7 mouse cellular contexts compared by ENCODE assay signal in genomic region chr17:34197904-34198520, GRCm38 (mm10). TPM values are rescaled to one million over a fixed set of nuclear protein-coding genes. Genes with fewer than 3 reads are reported as not detected.
DNase-seq lines count a peak whose midpoint lies in the region; ATAC-seq and TF ChIP-seq lines count a peak whose summit lies in the region.

No protein-coding gene starts in this region.

- peak overlapping the region; percentile 67 to 93 for H3K4me3 ChIP-seq in MEL (ENCODE audit: control insufficient read depth in 1 of 2, insufficient read depth in 1 of 2, low read depth in 2 of 2, low read length in 2 of 2)
- peak overlapping the region; percentile 81 for H3K4me3 ChIP-seq in bone marrow, adult 2 months (replicated peaks; ENCODE audit: control insufficient read depth, low read depth, low read length)
- peak overlapping the region; percentile 28 for H3K4me3 ChIP-seq in heart, embryonic 11.5 days (ENCODE audit: low read depth, low read length)
- peak overlapping the region; percentile 89 for H3K4me3 ChIP-seq in spleen, adult 2 months (ENCODE audit: extremely low read depth, insufficient read depth, insufficient read length)

- H3K27me3 ChIP-seq in MEL (ENCODE audit: control insufficient read depth in 1 of 2, insufficient read depth in 2 of 2, low read length in 2 of 2), result no peaks in the 10 kb centered on the region
- peaks cover 80% of the 10 kb centered on the region for H3K27me3 ChIP-seq in heart, embryonic 11.5 days (ENCODE audit: control insufficient read depth, insufficient read depth, low read length)
- no peaks in the 10 kb centered on the region for H3K27me3 ChIP-seq in spleen, adult 2 months (ENCODE audit: control insufficient read depth, insufficient read depth, low read length)

- H3K27ac ChIP-seq in MEL (ENCODE audit: control insufficient read depth, low read depth, low read length), result peak overlapping the region; percentile 59
- H3K27ac ChIP-seq in bone marrow, adult 2 months (ENCODE audit: control insufficient read depth, insufficient read depth, low read depth, low read length, poor library complexity), result peak overlapping the region; percentile 84
- H3K27ac ChIP-seq in heart, embryonic 11.5 days (ENCODE audit: low read depth, low read length), result no peak overlapping the region
- peak overlapping the region; percentile 91 for H3K27ac ChIP-seq in spleen, adult 2 months (ENCODE audit: insufficient read depth, low read length)

- H3K4me1 ChIP-seq in MEL (ENCODE audit: control insufficient read depth in 1 of 2, insufficient read depth in 2 of 2, low read length in 2 of 2), result peaks cover 11 to 14% of the 10 kb centered on the region in 2 experiments
- H3K4me1 ChIP-seq in bone marrow, adult 2 months (ENCODE audit: control insufficient read depth, insufficient read depth, low read length), result peaks cover 2% of the 10 kb centered on the region; the same call in 1 of the 2 replicates
- H3K4me1 ChIP-seq in heart, embryonic 11.5 days (ENCODE audit: control insufficient read depth, insufficient read depth, low read length), result peaks cover 2% of the 10 kb centered on the region; the same call in 1 of the 2 replicates
- H3K4me1 ChIP-seq in spleen, adult 2 months (ENCODE audit: control insufficient read depth, insufficient read depth, insufficient read length), result peaks cover 13% of the 10 kb centered on the region

- ATAC-seq in heart, embryonic 11.5 days (replicated peaks; ENCODE audit: insufficient number of reproducible peaks, low FRiP score, low TSS enrichment), result no peak
- ATAC-seq in frontal cortex, adult (ENCODE audit: low TSS enrichment), result no peak

- H3K4me2 ChIP-seq in heart, embryonic 11.5 days, result peak overlapping the region; percentile 72

- TF ChIP-seq CTCF in MEL (IDR thresholded peaks at IDR 0.05 in 2 of 3, conservative IDR thresholded peaks at IDR 0.05 in 1 of 3; ENCODE audit: control insufficient read depth in 1 of 3, insufficient read depth in 1 of 3, low read depth in 2 of 3, low read length in 3 of 3, poor library complexity in 1 of 3, severe bottlenecking in 1 of 3), result no peak
- TF ChIP-seq CTCF in bone marrow, adult 2 months (IDR thresholded peaks at IDR 0.05; ENCODE audit: control insufficient read depth, insufficient read depth, low read length), result no peak
- no peak for TF ChIP-seq CTCF in spleen, adult 2 months (IDR thresholded peaks at IDR 0.05; ENCODE audit: extremely low read depth, insufficient read depth, insufficient read length, insufficient replicate concordance)

- TF ChIP-seq EP300 in MEL (IDR thresholded peaks at IDR 0.05; ENCODE audit: low read depth in 1 of 2, low read length in 2 of 2), result no peak

- peak; percentile 81 for DNase-seq in MEL (ENCODE audit: low read depth, low spot score)
- DNase-seq in kidney, adult 9 months, result peak; percentile 66
- DNase-seq in lung, postnatal 10 days, result peak; percentile 80
- peak; percentile 74 to 84 for DNase-seq in spleen, adult 2 months (ENCODE audit: low read depth in 1 of 2, low spot score in 2 of 2)

- peaks cover 15% of the 10 kb centered on the region for H3K79me2 ChIP-seq in MEL (ENCODE audit: control insufficient read depth, insufficient read depth, low read length, poor library complexity)

- 0 out of 4 replicates have a peak, but pooled peaks of 1 of the 2 experiments have one; percentile 54 for TF ChIP-seq POLR2A in MEL (IDR thresholded peaks at IDR 0.05; ENCODE audit: control insufficient read depth in 1 of 2, insufficient read depth in 1 of 2, low read depth in 1 of 2, low read length in 2 of 2, poor library complexity in 1 of 2)
- peak; percentile 68; the same call in 1 of the 2 replicates for TF ChIP-seq POLR2A in bone marrow, adult 2 months (IDR thresholded peaks at IDR 0.05; ENCODE audit: borderline replicate concordance, control insufficient read depth, low read depth, low read length)
- peak; percentile 79 for TF ChIP-seq POLR2A in spleen, adult 2 months (IDR thresholded peaks at IDR 0.05; ENCODE audit: low read depth, low read length)

- TF ChIP-seq RAD21 in MEL (IDR thresholded peaks at IDR 0.05; ENCODE audit: low read depth, low read length), result no peak

- H3K9me3 ChIP-seq in MEL (replicated peaks; ENCODE audit: insufficient read depth, low read length), result no peaks in the 10 kb centered on the region
- H3K9me3 ChIP-seq in heart, embryonic 11.5 days (replicated peaks; ENCODE audit: control insufficient read depth, low read length), result no peaks in the 10 kb centered on the region

- WGBS in bone marrow, adult 2 months, result under 1% methylated on average over 32 of the region's 32 CpGs
- WGBS in heart, embryonic 11.5 days (ENCODE audit: insufficient replicate concordance), result 2% methylated on average over 32 of the region's 32 CpGs
- 1% methylated on average over 32 of the region's 32 CpGs for WGBS in spleen, adult 2 months

- H3K36me3 ChIP-seq in MEL (ENCODE audit: control insufficient read depth in 1 of 2, insufficient read depth in 2 of 2, low read length in 2 of 2), result peaks cover 0 to 5% of the 10 kb centered on the region in 2 experiments; a peak in 1 of 4 replicates
- H3K36me3 ChIP-seq in heart, embryonic 11.5 days (ENCODE audit: control insufficient read depth, insufficient read depth, low read length), result no peaks in the 10 kb centered on the region
- H3K36me3 ChIP-seq in spleen, adult 2 months (ENCODE audit: control insufficient read depth, insufficient read depth, low read length), result peaks cover 28% of the 10 kb centered on the region

- peak overlapping the region; percentile 88 for H3K9ac ChIP-seq in MEL (ENCODE audit: control insufficient read depth, low read depth, low read length, poor library complexity, severe bottlenecking)
- H3K9ac ChIP-seq in heart, embryonic 11.5 days (ENCODE audit: low read depth, low read length), result no peak overlapping the region

TF ChIP-seq in MEL, 35 proteins besides CTCF, POLR2A, EP300 and RAD21:
- no peak for TF ChIP-seq MEF2A (IDR thresholded peaks at IDR 0.05; ENCODE audit: extremely low read depth, insufficient replicate concordance, low read depth, low read length, poor library complexity, severe bottlenecking)
- TF ChIP-seq CHD1 (IDR thresholded peaks at IDR 0.05; ENCODE audit: low read depth, low read length), result 0 out of 2 replicates have a peak, but pooled peaks have one; percentile 66
- TF ChIP-seq ZC3H11A (IDR thresholded peaks at IDR 0.05; ENCODE audit: low read depth, low read length), result no peak
- TF ChIP-seq RCOR1 (IDR thresholded peaks at IDR 0.05; ENCODE audit: low read depth, low read length), result no peak
- TF ChIP-seq NELFE (IDR thresholded peaks at IDR 0.05; ENCODE audit: low read depth, low read length), result peak; percentile 20; the same call in 1 of the 2 replicates
- 0 out of 2 replicates have a peak, but pooled peaks have one; percentile 8 for TF ChIP-seq TCF12 (IDR thresholded peaks at IDR 0.05; ENCODE audit: low read depth, low read length)
- 0 out of 2 replicates have a peak, but pooled peaks have one; percentile 5 for TF ChIP-seq TBP (IDR thresholded peaks at IDR 0.05; ENCODE audit: low read depth, low read length)
- TF ChIP-seq ETS1 (IDR thresholded peaks at IDR 0.05; ENCODE audit: low read depth, low read length), result peak; percentile 80
- peak; percentile 29; the same call in 1 of the 2 replicates for TF ChIP-seq MXI1 (IDR thresholded peaks at IDR 0.05; ENCODE audit: low read depth, low read length)
- TF ChIP-seq MYC (IDR thresholded peaks at IDR 0.05; ENCODE audit: low read depth, low read length), result no peak

RNA-seq across cellular contexts. Expression of gene Psmb8, which starts 0.5 kb away (rescaled TPM):
- total RNA-seq in MEL (2012; rRNA removed), result 129 and 144 TPM in 2 replicates
- 100 to 1,000 TPM in 1 of 2 experiments, not detected in 1; 133 TPM for polyA plus RNA-seq in MEL (2012; ENCODE audit: insufficient read depth in 1 of 2, insufficient read length in 2 of 2, low read depth in 1 of 2, low replicate concordance in 2 of 2, missing spikeins in 1 of 2)
- 35.3 and 68.8 TPM in 2 replicates for polyA plus RNA-seq in bone marrow, adult 2 months (2011; ENCODE audit: insufficient read depth, insufficient read length, low replicate concordance, missing spikeins)
- 1.5 and 2.5 TPM in 2 replicates for polyA plus RNA-seq in heart, embryonic 11.5 days (2014; fragmentation: Nextera tagmentation; extraction: Ambion mirVana)
- 260 and 307 TPM in 2 replicates for polyA plus RNA-seq in spleen, adult 2 months (2012; rRNA removed)

RNA-seq across cellular contexts. Expression of gene Tap2, which starts 5.3 kb away (rescaled TPM):
- total RNA-seq in MEL (2012; rRNA removed), result 40.3 and 48.5 TPM in 2 replicates
- 10 to 100 TPM in 1 of 2 experiments, not detected in 1; 63.0 TPM for polyA plus RNA-seq in MEL (2012; ENCODE audit: insufficient read depth in 1 of 2, insufficient read length in 2 of 2, low read depth in 1 of 2, low replicate concordance in 2 of 2, missing spikeins in 1 of 2)
- 50.7 and 54.8 TPM in 2 replicates for polyA plus RNA-seq in bone marrow, adult 2 months (2011; ENCODE audit: insufficient read depth, insufficient read length, low replicate concordance, missing spikeins)
- polyA plus RNA-seq in heart, embryonic 11.5 days (2014; fragmentation: Nextera tagmentation; extraction: Ambion mirVana), result 0.44 and 1.4 TPM in 2 replicates
- polyA plus RNA-seq in spleen, adult 2 months (2012; rRNA removed), result 83.0 and 111 TPM in 2 replicates

RNA-seq across cellular contexts. Expression of gene Psmb9, which starts 10.4 kb away (rescaled TPM):
- 23.3 and 24.9 TPM in 2 replicates for total RNA-seq in MEL (2012; rRNA removed)
- polyA plus RNA-seq in MEL (2012; ENCODE audit: insufficient read depth in 1 of 2, insufficient read length in 2 of 2, low read depth in 1 of 2, low replicate concordance in 2 of 2, missing spikeins in 1 of 2), result 10 to 100 TPM in 1 of 2 experiments, not detected in 1; 14.7 TPM
- 111 and 156 TPM in 2 replicates for polyA plus RNA-seq in bone marrow, adult 2 months (2011; ENCODE audit: insufficient read depth, insufficient read length, low replicate concordance, missing spikeins)
- polyA plus RNA-seq in heart, embryonic 11.5 days (2014; fragmentation: Nextera tagmentation; extraction: Ambion mirVana), result 0.42 and 0.59 TPM in 2 replicates
- 159 and 225 TPM in 2 replicates for polyA plus RNA-seq in spleen, adult 2 months (2012; rRNA removed)

RNA-seq across cellular contexts. Expression of gene Tap1, which starts 10.7 kb away (rescaled TPM):
- 24.6 and 30.7 TPM in 2 replicates for total RNA-seq in MEL (2012; rRNA removed)
- 10 to 100 TPM in 1 of 2 experiments, not detected in 1; 46.6 TPM for polyA plus RNA-seq in MEL (2012; ENCODE audit: insufficient read depth in 1 of 2, insufficient read length in 2 of 2, low read depth in 1 of 2, low replicate concordance in 2 of 2, missing spikeins in 1 of 2)
- 34.1 and 55.9 TPM in 2 replicates for polyA plus RNA-seq in bone marrow, adult 2 months (2011; ENCODE audit: insufficient read depth, insufficient read length, low replicate concordance, missing spikeins)
- polyA plus RNA-seq in heart, embryonic 11.5 days (2014; fragmentation: Nextera tagmentation; extraction: Ambion mirVana), result 0.63 and 0.86 TPM in 2 replicates
- polyA plus RNA-seq in spleen, adult 2 months (2012; rRNA removed), result 144 and 178 TPM in 2 replicates

RNA-seq across cellular contexts. Expression of gene H2-Ob, which starts 40.7 kb away (rescaled TPM):
- total RNA-seq in MEL (2012; rRNA removed), result 0.75 and 0.81 TPM in 2 replicates
- 1 to 10 TPM in 1 of 2 experiments, not detected in 1; 2.0 TPM for polyA plus RNA-seq in MEL (2012; ENCODE audit: insufficient read depth in 1 of 2, insufficient read length in 2 of 2, low read depth in 1 of 2, low replicate concordance in 2 of 2, missing spikeins in 1 of 2)
- 30.9 and 72.2 TPM in 2 replicates for polyA plus RNA-seq in bone marrow, adult 2 months (2011; ENCODE audit: insufficient read depth, insufficient read length, low replicate concordance, missing spikeins)
- polyA plus RNA-seq in heart, embryonic 11.5 days (2014; fragmentation: Nextera tagmentation; extraction: Ambion mirVana), result not detected in 2 replicates
- polyA plus RNA-seq in spleen, adult 2 months (2012; rRNA removed), result 318 and 334 TPM in 2 replicates

Comparison
In these comparisons a context has a peak if more than half of its experiments do, and no peak if none do; other contexts are left out.
1. H3K4me3 ChIP-seq: peak in every context shown above with its lines; median percentile 89 in spleen, adult 2 months; 81 in bone marrow, adult 2 months; 80 in MEL; 28 in heart, embryonic 11.5 days.